In the genomic region with DNA sequence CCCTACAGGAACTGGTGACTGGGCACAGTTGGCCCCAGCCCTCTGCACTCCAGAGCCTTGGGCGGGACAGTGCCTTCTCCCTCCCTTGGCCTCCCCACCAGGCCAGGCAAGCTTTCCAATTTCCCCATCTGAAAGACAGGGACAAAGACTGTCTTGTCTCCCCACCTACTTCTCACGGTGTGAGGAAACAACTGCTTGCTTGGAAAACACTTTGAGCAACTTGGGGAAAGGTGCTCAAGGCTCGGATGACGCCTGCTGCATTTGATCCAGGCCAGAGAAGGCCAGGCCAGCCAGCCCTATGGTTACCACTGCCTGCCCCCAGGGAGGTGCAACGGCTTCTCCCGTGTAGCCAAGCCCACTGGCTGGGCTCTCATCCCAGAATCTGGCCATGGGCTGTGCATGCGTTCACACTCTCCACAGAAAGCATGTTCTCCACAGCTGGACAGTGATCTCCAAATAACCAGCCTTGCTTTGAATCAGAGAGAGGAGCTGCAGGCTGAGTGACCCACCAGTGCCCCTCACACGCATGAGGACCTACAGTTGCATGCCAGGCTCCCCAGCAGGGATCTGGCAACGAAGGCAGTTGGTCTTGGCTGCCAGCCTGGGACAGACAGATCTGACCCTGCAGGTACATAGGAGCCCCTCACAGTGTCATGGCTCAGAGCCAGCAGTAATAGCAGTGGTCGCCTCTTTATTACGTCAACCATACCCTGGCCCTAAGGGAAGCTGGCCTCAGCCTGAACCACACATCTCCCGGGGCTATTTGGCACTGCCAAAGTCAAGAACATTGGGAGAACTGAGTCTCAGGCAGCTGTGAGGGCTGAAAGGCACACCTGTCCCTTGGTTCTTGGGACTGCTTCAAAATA, we compare ENCODE assay signal across 8 mouse cellular contexts. TPM values are rescaled to one million over a fixed set of nuclear protein-coding genes. Genes with fewer than 3 reads are reported as not detected.
DNase-seq lines count a peak whose midpoint lies in the region; ATAC-seq lines count a peak whose summit lies in the region.

No protein-coding gene starts in this region.

- ATAC-seq in midbrain, embryonic 16.5 days = no peak
- ATAC-seq in midbrain, embryonic 15.5 days (replicated peaks) = no peak
- peak; percentile 80 for ATAC-seq in limb, embryonic 15.5 days (ENCODE audit: insufficient number of reproducible peaks, low FRiP score, low TSS enrichment, low read depth)
- ATAC-seq in inflammation-experienced regulatory T-cells, adult 6 months = no peak

- H3K36me3 ChIP-seq in midbrain, embryonic 16.5 days (ENCODE audit: control insufficient read depth, insufficient read depth, low read length) = no peaks in the 10 kb centered on the region
- H3K36me3 ChIP-seq in midbrain, embryonic 15.5 days (replicated peaks) = no peaks in the 10 kb centered on the region
- H3K36me3 ChIP-seq in limb, embryonic 15.5 days = no peaks in the 10 kb centered on the region

- no peak overlapping the region for H3K4me2 ChIP-seq in midbrain, embryonic 16.5 days (ENCODE audit: low read length)
- no peak overlapping the region for H3K4me2 ChIP-seq in midbrain, embryonic 15.5 days
- no peak overlapping the region for H3K4me2 ChIP-seq in limb, embryonic 15.5 days

- peak; percentile 78 to 79 for DNase-seq in cerebellum, postnatal 25 days
- peak; percentile 77 to 80 for DNase-seq in heart, postnatal 14 days
- DNase-seq in right cerebral cortex, postnatal 10 days (ENCODE audit: low spot score in 2 of 2) = no peak
- DNase-seq in frontal cortex, adult 2 months (ENCODE audit: extremely low spot score in 1 of 2, low spot score in 1 of 2) = no peak

- intact Hi-C loops in heart, postnatal 14 days (cut with DNase I) = loop anchor here (2.0 kb wide), 1 partner anchor 27 kb away; no protein-coding TSS in a partner anchor

- whole genome bisulfite sequencing in midbrain, embryonic 16.5 days = 48% methylated on average over 12 of the region's 12 CpGs
- WGBS in midbrain, embryonic 15.5 days = 53% methylated on average over 12 of the region's 12 CpGs
- 22% methylated on average over 12 of the region's 12 CpGs for WGBS in limb, embryonic 15.5 days

- H3K27me3 ChIP-seq in midbrain, embryonic 16.5 days (ENCODE audit: control insufficient read depth, insufficient read depth, low read depth, low read length) = no peaks in the 10 kb centered on the region
- H3K27me3 ChIP-seq in midbrain, embryonic 15.5 days (replicated peaks) = no peaks in the 10 kb centered on the region
- no peaks in the 10 kb centered on the region for H3K27me3 ChIP-seq in limb, embryonic 15.5 days

- no peaks in the 10 kb centered on the region; the same call in 1 of the 2 replicates for H3K4me1 ChIP-seq in midbrain, embryonic 16.5 days (ENCODE audit: control insufficient read depth, insufficient read depth, low read length)
- H3K4me1 ChIP-seq in midbrain, embryonic 15.5 days = peaks cover 8% of the 10 kb centered on the region
- H3K4me1 ChIP-seq in limb, embryonic 15.5 days = peaks cover 38% of the 10 kb centered on the region

- no peaks in the 10 kb centered on the region for H3K9me3 ChIP-seq in midbrain, embryonic 16.5 days (replicated peaks; ENCODE audit: control insufficient read depth, low read length, poor library complexity, severe bottlenecking)
- H3K9me3 ChIP-seq in midbrain, embryonic 15.5 days = no peaks in the 10 kb centered on the region
- H3K9me3 ChIP-seq in limb, embryonic 15.5 days = no peaks in the 10 kb centered on the region

- 0 out of 2 replicates have a peak overlapping the region, but pooled peaks have one; percentile 17 for H3K27ac ChIP-seq in midbrain, embryonic 16.5 days (ENCODE audit: low read length)
- no peak overlapping the region; the same call in 1 of the 2 replicates for H3K27ac ChIP-seq in midbrain, embryonic 15.5 days
- peak overlapping the region; percentile 81 for H3K27ac ChIP-seq in limb, embryonic 15.5 days

- no peak overlapping the region for H3K9ac ChIP-seq in midbrain, embryonic 16.5 days (ENCODE audit: low read depth, low read length)
- H3K9ac ChIP-seq in midbrain, embryonic 15.5 days = no peak overlapping the region
- no peak overlapping the region for H3K9ac ChIP-seq in limb, embryonic 15.5 days

- H3K4me3 ChIP-seq in midbrain, embryonic 16.5 days (ENCODE audit: low read depth, low read length) = no peak overlapping the region
- no peak overlapping the region for H3K4me3 ChIP-seq in midbrain, embryonic 15.5 days
- no peak overlapping the region for H3K4me3 ChIP-seq in limb, embryonic 15.5 days

RNA-seq across cellular contexts. Expression of a gene that starts 32.2 kb away (rescaled TPM):
- 208 and 220 TPM in 2 replicates for polyA plus RNA-seq in midbrain, embryonic 16.5 days (2015; fragmentation: Nextera tagmentation; extraction: Ambion mirVana)
- polyA plus RNA-seq in midbrain, embryonic 15.5 days (2015; fragmentation: Nextera tagmentation; extraction: Ambion mirVana) = 197 and 198 TPM in 2 replicates
- 10 to 100 TPM; 66.9 to 87.0 TPM for total RNA-seq in heart, postnatal 14 days (2021)
- polyA plus RNA-seq in limb, embryonic 15.5 days (2015; fragmentation: Nextera tagmentation; extraction: Ambion mirVana) = 184 and 185 TPM in 2 replicates
- 10 to 100 TPM; 36.5 to 96.0 (median 72.6) TPM for polyA plus RNA-seq in inflammation-experienced regulatory T-cells, adult 6 months (2017; shearing (Covaris generic))
- polyA plus RNA-seq in frontal cortex, adult 2 months (2012; rRNA removed) = 104 and 115 TPM in 2 replicates

RNA-seq across cellular contexts. Expression of a gene that starts 57.4 kb away (rescaled TPM):
- polyA plus RNA-seq in midbrain, embryonic 16.5 days (2015; fragmentation: Nextera tagmentation; extraction: Ambion mirVana) = 21.4 and 26.2 TPM in 2 replicates
- 24.8 and 26.5 TPM in 2 replicates for polyA plus RNA-seq in midbrain, embryonic 15.5 days (2015; fragmentation: Nextera tagmentation; extraction: Ambion mirVana)
- total RNA-seq in heart, postnatal 14 days (2021) = 1 to 10 TPM; 3.5 to 4.2 TPM
- 22.2 and 22.3 TPM in 2 replicates for polyA plus RNA-seq in limb, embryonic 15.5 days (2015; fragmentation: Nextera tagmentation; extraction: Ambion mirVana)
- polyA plus RNA-seq in inflammation-experienced regulatory T-cells, adult 6 months (2017; shearing (Covaris generic)) = 10 to 100 TPM; 16.8 to 19.7 (median 17.4) TPM
- 9.6 and 11.6 TPM in 2 replicates for polyA plus RNA-seq in frontal cortex, adult 2 months (2012; rRNA removed)

Comparison
In these comparisons a context has a peak if more than half of its experiments do, and no peak if none do; other contexts are left out.
1. DNase-seq: peak in cerebellum, postnatal 25 days (2 of 2) and heart, postnatal 14 days (2 of 2); none in right cerebral cortex, postnatal 10 days (0 of 2) and frontal cortex, adult 2 months (0 of 2).